Mouse (Mus musculus): ENCODE data around the gene Gm10642. TPM values are rescaled to one million over a fixed set of nuclear protein-coding genes. Genes with fewer than 3 reads are reported as not detected.

Gene Gm10642
- polyA plus RNA-seq, 1 experiment = 3.0 TPM

DNA sequence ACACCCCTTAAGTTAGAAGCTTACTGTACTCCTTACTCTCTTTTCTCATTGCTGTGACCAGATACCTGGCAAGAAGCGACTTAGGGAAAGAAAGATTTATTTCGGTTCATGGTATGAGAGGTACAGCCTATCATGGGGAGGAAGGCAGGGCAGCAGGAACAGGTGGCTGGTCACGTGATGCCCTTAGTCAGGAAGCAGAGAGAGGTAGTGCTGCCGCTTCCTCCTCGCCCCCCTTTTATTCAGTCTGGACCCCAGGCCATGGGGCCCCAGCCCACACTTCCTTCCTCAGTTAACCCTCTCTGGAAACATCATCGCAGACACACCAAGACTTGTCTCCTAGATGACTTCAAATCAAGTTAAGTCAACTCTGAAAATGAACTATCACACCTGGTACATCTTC is 15.2 kb downstream of the Gm10642 start:
- Histone ChIP-seq H3K4me1 (ENCODE audit: control insufficient read depth, insufficient read depth, low read length) (no peaks in the 10 kb centered on the region), H3K4me3 (ENCODE audit: insufficient read depth, low read length) (no peak overlapping the region), H3K27ac (ENCODE audit: insufficient read depth, low read depth, low read length) (no peak overlapping the region)
- TF ChIP-seq CTCF (IDR thresholded peaks at IDR 0.05; ENCODE audit: low read depth, low read length) = no peak
- no peak for TF ChIP-seq POLR2A (IDR thresholded peaks at IDR 0.05; ENCODE audit: borderline replicate concordance, low read depth, low read length)

DNA sequence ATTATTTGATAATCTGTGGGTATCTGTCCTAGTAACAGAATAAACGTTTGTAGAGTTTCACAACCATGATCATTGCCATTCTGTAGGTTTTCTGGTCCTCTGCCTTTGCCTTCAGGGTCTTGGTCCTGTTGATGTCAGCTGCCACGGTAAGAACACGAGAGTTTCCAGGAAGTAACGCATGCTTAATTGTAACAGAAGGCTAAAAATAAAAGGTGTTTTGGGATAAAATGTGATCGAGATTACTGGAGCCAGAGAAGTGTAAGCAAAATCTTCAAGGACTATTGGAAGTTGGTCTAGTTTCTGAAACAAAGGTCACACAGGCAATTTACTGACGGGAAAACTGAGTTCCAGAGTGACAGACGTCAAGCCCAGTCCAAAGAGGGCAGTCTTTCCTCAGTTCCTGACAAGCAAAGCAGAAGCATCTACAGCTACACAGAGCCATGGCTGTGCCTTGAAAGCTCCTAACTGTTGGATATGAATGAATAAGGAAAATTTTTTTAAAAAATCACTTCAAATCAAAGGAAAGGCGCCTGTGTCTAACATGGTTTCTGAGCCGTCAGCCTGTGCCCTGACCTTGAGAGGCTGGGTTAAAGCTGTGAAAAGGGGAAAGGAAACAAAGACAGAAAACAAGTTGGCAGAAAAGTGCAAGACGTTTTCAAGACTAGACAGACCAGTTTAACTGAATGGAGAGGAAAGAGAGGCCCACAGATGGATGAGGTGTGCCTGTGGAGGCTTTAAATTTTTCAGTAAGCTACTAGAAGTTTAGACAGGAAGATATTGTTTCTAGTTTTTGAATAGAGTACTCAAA is 15.9 kb downstream of the Gm10642 start:
- TF ChIP-seq CTCF (IDR thresholded peaks at IDR 0.05; ENCODE audit: low read depth, low read length) (no peak), POLR2A (IDR thresholded peaks at IDR 0.05; ENCODE audit: borderline replicate concordance, low read depth, low read length) (no peak)
- H3K4me1 ChIP-seq (ENCODE audit: control insufficient read depth, insufficient read depth, low read length) = no peaks in the 10 kb centered on the region
- no peak overlapping the region for H3K27ac ChIP-seq (ENCODE audit: insufficient read depth, low read depth, low read length)
- H3K4me3 ChIP-seq (ENCODE audit: insufficient read depth, low read length) = no peak overlapping the region

DNA sequence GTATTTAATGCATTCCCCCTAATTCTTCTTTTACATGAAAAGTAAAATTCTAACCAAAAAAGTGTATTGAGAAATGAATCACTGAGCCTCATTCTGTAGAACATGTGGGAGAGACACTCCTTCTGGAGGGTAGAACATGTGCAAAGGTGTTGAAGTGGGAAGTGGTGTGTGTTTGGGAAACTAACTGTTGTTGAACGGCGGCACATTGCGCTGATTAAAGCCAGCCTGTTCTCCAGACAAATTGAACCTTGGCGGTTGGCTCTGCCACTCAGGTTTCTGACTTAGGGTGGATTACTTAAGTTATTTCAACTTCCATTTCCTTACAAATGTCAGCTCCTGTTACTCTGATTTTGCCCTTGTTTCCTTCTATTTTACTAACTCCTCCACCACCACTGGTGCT is 17.6 kb downstream of the Gm10642 start:
- Histone ChIP-seq H3K4me3 (ENCODE audit: insufficient read depth, low read length) (no peak overlapping the region), H3K27ac (ENCODE audit: insufficient read depth, low read depth, low read length) (no peak overlapping the region), H3K4me1 (ENCODE audit: control insufficient read depth, insufficient read depth, low read length) (no peaks in the 10 kb centered on the region)
- no peak for TF ChIP-seq POLR2A (IDR thresholded peaks at IDR 0.05; ENCODE audit: borderline replicate concordance, low read depth, low read length)
- TF ChIP-seq CTCF (IDR thresholded peaks at IDR 0.05; ENCODE audit: low read depth, low read length) = no peak

DNA sequence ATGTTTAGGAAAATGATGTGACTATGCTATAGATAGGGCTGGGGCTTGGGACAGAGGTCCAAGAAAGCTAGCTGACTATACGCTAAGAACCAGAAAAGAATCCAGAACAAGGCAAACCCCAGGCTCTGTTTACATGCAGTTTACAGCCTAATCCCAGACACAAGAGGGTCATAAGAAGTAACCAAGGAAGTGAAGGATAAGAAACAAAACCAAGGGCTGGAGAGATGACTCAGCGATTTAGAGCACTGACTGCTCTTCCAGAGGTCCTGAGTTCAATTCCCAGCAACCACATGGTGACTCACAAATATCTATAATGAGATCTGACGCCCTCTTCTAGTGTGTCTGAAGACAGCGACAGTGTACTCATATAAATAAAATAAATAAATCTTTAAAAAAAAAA is 19.1 kb downstream of the Gm10642 start:
- no peak overlapping the region for H3K27ac ChIP-seq (ENCODE audit: insufficient read depth, low read depth, low read length)
- no peaks in the 10 kb centered on the region for H3K4me1 ChIP-seq (ENCODE audit: control insufficient read depth, insufficient read depth, low read length)
- TF ChIP-seq CTCF (IDR thresholded peaks at IDR 0.05; ENCODE audit: low read depth, low read length) (no peak), POLR2A (IDR thresholded peaks at IDR 0.05; ENCODE audit: borderline replicate concordance, low read depth, low read length) (no peak)
- H3K4me3 ChIP-seq (ENCODE audit: insufficient read depth, low read length) = no peak overlapping the region

DNA sequence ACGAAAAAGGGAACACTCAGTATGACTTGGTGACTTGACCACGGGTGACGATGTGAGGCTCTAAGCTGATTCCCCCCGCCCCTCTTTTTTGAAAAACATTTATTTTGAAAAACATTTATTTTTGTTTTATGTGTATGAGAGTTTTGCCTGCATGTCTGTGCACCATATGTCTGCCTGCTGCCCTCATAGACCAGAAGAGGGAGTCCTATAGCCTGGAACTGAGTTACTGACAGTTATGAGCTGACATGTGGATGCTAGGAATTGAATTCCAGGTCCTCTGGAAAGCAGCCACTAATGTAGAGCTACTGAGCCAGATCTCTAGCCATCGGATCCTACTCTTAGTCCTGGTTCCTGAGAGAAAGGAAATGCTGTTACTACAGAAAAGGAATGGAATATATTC is 19.9 kb downstream of the Gm10642 start:
- no peak overlapping the region for H3K4me3 ChIP-seq (ENCODE audit: insufficient read depth, low read length)
- TF ChIP-seq POLR2A (IDR thresholded peaks at IDR 0.05; ENCODE audit: borderline replicate concordance, low read depth, low read length) (no peak), CTCF (IDR thresholded peaks at IDR 0.05; ENCODE audit: low read depth, low read length) (no peak)
- H3K27ac ChIP-seq (ENCODE audit: insufficient read depth, low read depth, low read length) = no peak overlapping the region
- H3K4me1 ChIP-seq (ENCODE audit: control insufficient read depth, insufficient read depth, low read length) = no peaks in the 10 kb centered on the region

DNA sequence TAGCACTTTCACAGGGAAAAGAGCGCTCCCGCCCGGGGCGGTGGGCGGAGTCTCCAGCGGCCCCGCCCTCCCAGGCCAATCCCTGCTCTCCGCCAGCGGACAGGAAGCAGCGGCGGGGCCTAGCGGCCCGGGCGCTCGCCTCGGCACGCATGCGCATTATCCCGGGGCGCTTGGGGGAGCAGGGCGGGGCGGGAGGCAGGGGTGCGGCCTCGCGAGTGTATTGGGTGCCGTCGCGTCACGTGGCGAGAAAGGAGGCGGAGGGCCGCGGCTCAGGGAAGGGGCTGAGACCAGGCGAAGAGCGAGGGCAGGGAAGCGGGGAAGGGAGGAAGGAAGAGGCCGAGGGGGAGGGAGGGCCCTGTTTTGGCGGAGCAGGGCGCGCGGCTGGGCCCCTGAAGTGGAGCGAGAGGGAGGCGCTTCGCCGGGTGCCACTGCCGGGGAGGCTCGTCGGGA is 22.7 kb downstream of the Gm10642 start, which contains the start of gene Adam10:
Adam10 (plus strand) TSS at position 316 of the 450 bp plus-strand sequence.
- TF ChIP-seq CTCF (IDR thresholded peaks at IDR 0.05; ENCODE audit: low read depth, low read length) (no peak), POLR2A (IDR thresholded peaks at IDR 0.05; ENCODE audit: borderline replicate concordance, low read depth, low read length) (peak; percentile 81; the same call in 1 of the 2 replicates)
- Histone ChIP-seq H3K4me3 (ENCODE audit: insufficient read depth, low read length) (peak within 1 kb of the TSS; percentile 96), H3K4me1 (ENCODE audit: control insufficient read depth, insufficient read depth, low read length) (0 out of 2 replicates have a peak, but pooled peaks cover 2% of the 10 kb centered on the region), H3K27ac (ENCODE audit: insufficient read depth, low read depth, low read length) (peak within 1 kb of the TSS; percentile 83)

DNA sequence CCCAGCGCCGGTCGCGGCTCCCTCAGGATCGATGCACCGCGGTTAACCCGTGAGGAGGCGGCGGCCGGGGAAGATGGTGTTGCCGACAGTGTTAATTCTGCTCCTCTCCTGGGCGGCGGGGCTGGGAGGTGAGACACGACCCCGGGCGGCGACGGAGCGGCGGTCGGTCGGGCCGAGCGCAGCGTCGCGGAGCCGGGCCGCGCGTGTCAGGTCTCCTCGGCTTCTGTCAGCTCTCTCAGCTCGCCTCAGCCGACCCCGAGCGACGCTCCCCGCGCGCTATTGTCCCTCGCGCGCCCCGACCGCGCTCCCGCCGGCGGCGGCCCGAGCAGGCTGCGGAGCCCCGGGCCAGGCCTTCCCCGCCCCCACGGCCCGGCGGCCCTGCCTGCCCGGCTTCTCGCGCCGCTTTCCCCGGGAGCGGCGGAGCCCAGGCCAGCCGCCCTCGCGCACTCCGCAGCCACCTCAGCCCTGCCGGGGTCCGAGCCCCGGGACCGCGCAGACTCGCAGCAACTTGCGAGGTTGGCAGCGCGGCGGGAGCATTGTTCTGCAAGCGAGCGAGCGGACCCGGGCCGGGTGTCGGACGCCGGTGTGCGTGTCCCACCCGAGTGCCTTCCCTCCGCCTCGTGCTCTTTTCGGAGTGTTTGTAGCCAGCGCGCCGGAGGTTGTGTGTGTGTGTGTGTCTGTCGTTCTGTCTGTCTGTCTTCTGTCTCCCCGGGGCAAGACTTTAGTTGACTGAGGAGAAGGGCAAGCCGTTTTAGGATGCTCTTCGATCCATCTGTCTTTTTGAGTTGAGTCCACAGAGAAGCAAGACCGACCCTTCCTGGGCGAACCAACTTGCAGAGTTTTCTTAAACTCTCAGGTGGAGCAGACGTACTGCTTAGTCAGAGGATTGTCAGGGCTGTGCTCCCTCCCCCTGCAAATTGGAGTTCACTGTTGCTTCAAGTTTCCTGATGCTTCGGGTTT is 23.4 kb downstream of the Gm10642 start:
- 0 out of 2 replicates have a peak, but pooled peaks cover 2% of the 10 kb centered on the region for H3K4me1 ChIP-seq (ENCODE audit: control insufficient read depth, insufficient read depth, low read length)
- TF ChIP-seq CTCF (IDR thresholded peaks at IDR 0.05; ENCODE audit: low read depth, low read length) (no peak), POLR2A (IDR thresholded peaks at IDR 0.05; ENCODE audit: borderline replicate concordance, low read depth, low read length) (no peak)
- H3K27ac ChIP-seq (ENCODE audit: insufficient read depth, low read depth, low read length) = peak overlapping the region; percentile 83
- peak overlapping the region; percentile 96 for H3K4me3 ChIP-seq (ENCODE audit: insufficient read depth, low read length)

DNA sequence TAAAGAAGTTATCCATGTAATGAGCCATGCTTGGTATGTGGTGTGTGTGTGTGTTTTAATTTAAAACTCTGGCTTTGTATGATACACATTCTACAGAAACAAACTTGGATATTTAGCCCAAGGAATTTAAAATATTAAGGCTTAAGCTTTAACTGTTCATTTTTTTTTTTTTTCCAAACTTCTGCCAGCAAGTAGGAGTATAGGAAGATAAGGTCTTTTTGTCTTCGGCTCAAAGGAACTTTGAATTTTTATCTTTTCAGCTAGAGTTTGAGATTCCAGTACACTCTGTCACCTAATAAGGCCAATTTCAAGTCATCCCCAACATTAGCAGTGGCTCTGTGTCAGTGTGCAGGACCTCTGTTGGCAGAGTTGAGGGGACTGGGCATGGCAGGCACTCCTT is 26.2 kb downstream of the Gm10642 start:
- Histone ChIP-seq H3K4me1 (ENCODE audit: control insufficient read depth, insufficient read depth, low read length) (peaks cover 3% of the 10 kb centered on the region; the same call in 1 of the 2 replicates), H3K27ac (ENCODE audit: insufficient read depth, low read depth, low read length) (no peak overlapping the region), H3K4me3 (ENCODE audit: insufficient read depth, low read length) (no peak overlapping the region)
- TF ChIP-seq CTCF (IDR thresholded peaks at IDR 0.05; ENCODE audit: low read depth, low read length) (no peak), POLR2A (IDR thresholded peaks at IDR 0.05; ENCODE audit: borderline replicate concordance, low read depth, low read length) (no peak)

DNA sequence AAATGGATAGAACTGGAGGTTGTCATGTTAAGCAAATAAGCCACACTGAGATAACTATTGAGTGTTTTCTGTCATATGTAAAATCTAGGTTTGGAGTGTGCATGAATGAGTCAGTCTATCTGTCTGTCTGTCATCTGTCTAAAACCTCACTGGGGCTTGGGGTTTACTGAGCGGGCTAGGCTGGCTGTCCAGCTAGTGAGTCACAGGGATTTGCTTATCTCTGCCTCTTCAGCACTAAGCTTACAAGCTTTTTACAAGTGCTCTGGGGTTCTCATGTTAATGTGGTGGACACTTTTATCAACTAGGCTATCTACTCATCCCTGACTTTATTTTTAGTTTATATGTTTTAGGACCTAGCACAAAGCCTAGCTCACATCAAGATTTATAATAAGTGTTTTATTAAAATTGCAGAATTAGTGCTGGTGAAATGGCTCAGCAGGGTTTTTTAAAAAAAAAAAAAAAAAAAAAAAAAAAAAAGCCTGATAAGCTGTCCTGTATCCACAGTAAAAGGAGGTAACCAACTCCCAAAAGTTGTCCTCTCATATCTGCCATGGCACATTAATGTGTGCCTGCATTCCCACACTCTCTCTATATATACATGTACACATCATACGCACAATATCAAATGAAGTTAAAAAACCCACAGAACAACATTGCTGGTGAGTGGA is 32.4 kb downstream of the Gm10642 start:
- peaks cover 14% of the 10 kb centered on the region for H3K4me1 ChIP-seq (ENCODE audit: control insufficient read depth, insufficient read depth, low read length)

More for the DNA sequence above, 32.4 kb downstream of the Gm10642 start:
- TF ChIP-seq POLR2A (IDR thresholded peaks at IDR 0.05; ENCODE audit: borderline replicate concordance, low read depth, low read length) = no peak
- TF ChIP-seq CTCF (IDR thresholded peaks at IDR 0.05; ENCODE audit: low read depth, low read length) = no peak
- Histone ChIP-seq H3K4me3 (ENCODE audit: insufficient read depth, low read length) (no peak overlapping the region), H3K27ac (ENCODE audit: insufficient read depth, low read depth, low read length) (no peak overlapping the region)
